Mouse (Mus musculus) layer of hippocampus, adult 8-10 months (tissue): ENCODE results near the gene Mpeg1. TPM values are rescaled to one million over a fixed set of nuclear protein-coding genes. Genes with fewer than 3 reads are reported as not detected.

Experiments
- DNase-seq, 2 experiments: peaks; one replicate each; pipeline ENCODE4 v3.0.0; 2022; ENCODE audit warnings: low spot score in 2 of 2
- total RNA-seq, 4 experiments: library from RNA; stranded (reverse); gene quantifications; 2 replicates each; pipeline ENCODE4 v1.2.4; 2022

Gene Mpeg1
- 100 to 1,000 TPM in 2 of 4 experiments, 1 to 10 TPM in 2; 7.5 to 158 (median 61.7) TPM for total RNA-seq

- no peak for DNase-seq
Measured at GRCm38 (mm10) chr19:12460282-12461249, at the start of gene Mpeg1. Gene Mpeg1, plus strand, starts transcription at chr19:12460779.

DNA sequence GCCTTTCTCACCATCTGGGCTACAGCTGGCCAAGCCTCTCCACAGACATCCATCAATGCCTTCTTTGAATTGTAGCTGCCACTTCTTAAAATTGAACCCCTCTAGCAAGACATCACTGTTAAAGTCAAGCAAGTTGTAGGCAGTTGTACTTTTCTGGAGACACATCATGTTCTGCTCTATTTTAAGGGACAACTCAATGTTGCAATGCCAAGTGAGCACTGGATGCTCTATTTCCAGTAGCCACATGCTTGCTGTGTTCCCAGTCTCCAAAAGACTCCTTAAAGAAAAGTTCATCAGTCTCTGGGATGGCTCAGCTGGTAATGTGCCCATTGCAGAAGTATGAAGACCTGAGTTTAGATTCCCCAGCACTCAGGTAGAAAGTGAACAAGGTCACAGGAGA, 46.8 kb upstream of the Mpeg1 start:
- DNase-seq, result no peak

DNA sequence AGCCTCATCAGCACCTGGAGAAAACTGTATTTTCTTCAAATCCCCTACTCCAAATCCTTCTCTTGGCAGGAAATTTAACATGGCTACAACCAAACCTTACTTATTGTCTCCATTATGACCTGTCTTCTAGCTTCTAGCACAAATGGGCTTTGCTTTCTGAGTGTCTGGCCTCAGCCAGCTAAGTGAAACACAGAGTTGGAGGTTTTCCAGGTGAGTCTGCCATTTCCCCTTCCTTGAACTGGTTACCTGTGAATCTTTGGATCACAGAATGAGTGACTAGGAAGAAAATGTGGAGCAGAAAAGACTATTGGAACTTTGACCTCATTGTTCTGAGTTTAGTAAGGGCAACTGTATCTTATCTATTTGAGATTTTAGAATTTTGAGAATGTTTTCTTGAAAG, 43.2 kb upstream of the Mpeg1 start, which contains the start of gene Olfr1441:
Olfr1441 (plus strand) TSS at position 73 of the 400 bp plus-strand sequence.
- no peak for DNase-seq

DNA sequence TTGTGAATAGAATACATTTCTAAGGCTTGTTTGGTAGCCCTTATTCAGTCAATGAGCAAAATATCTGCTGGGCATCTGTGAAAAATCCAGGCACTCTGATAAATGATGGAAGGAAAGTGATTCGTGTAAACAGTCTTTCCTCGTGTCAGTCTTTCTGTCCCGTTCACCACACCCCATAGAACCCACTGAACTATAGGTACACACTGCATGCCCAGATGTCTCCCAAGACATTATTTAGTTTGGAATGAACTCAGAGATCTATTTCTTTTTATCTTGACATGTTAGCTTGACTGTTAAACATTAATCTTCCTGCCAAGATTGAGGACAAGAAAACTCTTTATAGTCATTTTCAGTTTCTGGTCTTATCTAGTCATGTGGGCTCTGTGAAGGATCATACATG, 42.3 kb upstream of the Mpeg1 start:
- no peak for DNase-seq

DNA sequence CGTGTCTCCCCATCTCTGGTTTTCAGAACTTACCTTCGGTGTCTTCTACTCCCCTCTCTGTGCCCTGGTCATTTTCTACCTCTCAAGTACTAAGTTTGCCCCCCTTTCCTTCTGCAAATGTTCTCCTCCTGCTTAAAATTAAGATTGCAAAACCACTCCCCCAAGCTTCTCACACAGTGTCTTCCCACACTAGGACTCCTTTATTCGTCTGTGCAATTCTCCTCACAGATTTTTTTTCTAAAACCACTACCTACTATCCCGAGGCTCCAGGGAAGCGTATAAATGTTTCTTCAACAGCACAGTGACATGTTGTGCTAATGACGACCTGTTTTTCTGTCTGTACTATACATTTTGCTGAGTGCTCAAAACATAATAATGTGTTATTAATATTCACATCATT, 40.0 kb upstream of the Mpeg1 start:
- no peak for DNase-seq

- no peak for DNase-seq
Measured at GRCm38 (mm10) chr19:12421680-12422079, 38.9 kb upstream of the Mpeg1 start.

- DNase-seq, result no peak
Measured at GRCm38 (mm10) chr19:12427101-12427500, 33.5 kb upstream of the Mpeg1 start.

GRCm38 (mm10) chr19:12427605-12428004, 33.0 kb upstream of the Mpeg1 start, which contains the start of gene Pfpl:
Gene Pfpl, plus strand, starts transcription at chr19:12427905.
- DNase-seq, result no peak

DNA sequence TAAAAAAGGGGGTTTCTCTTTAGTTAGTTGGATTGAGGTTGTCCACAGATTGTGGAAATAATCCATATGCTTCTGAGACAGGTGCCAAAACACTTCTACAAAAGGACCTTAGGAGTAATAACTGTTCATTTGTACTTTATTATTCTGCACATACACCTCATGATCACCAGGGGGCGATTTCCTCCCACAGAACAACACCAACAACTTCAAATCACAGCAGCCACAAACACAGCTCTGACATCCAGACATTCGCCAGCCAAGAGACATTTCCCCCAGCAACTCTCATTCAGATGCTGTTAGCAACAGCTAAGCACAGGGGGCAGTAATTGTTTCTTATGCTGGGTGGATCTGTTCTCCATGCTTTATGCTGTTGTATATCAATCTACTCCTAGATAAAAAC, 27.5 kb upstream of the Mpeg1 start:
- DNase-seq, result peak in 1 of 2 experiments; percentile 23

DNA sequence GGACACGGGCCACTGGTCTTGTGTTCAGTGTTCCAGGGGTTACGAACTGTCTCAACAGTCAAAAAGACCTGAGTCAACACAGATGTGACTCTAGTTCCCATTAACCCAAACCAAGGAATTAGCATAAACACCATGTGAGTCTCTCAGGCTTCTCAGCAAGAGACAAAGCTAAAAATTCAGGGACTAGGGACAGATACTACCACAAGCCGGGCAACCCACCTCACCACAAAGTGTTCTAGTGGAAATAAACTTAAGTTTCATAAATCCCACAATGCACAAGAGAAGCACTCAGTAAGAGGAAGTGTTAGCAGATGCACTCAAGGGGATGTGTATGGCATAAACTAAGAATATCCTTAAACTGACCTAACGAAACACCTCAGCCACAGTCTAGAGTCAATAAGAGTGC, 25.6 kb upstream of the Mpeg1 start:
- DNase-seq, result no peak

GRCm38 (mm10) chr19:12435750-12436524, 24.6 kb upstream of the Mpeg1 start:
- DNase-seq, result no peak

DNA sequence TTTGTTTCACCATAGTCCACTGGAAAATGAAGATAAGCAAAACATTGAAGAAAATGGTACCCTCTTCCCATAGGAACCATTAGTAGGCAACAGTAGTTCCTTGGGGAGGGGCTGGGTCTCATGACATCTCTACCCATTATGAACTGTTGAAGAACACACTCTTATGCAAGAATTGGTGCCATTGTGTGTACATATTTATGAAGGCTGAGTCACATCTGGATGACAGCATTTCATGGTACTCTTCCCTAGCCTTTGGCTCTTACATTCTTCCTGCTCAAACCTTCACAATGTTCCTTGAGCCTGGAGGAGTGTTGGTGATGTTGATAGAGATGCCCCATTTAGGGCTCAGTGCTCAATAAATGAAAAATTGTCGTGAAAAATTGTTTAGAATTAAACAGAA, 21.0 kb upstream of the Mpeg1 start:
- DNase-seq, result no peak

GRCm38 (mm10) chr19:12440103-12440725, 20.4 kb upstream of the Mpeg1 start:
- DNase-seq, result no peak

DNA sequence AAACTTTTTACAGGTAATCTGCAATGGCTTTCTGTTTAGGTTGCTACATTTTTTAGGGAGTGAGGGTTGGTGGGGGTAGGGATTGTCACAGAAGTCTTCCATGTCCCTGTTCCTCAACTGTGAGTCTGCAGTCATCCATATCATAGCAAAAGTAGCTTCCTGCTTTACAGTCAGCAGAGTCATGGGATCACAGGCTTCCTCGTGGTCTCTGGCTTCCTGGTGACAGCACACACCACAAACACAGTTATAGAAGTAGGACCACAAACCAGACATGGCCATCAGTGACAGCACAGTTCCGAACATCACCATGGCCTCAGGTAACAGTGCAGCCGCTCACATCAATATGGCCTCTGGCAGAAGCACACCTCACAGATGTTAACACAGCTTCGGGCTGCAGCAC, 18.0 kb upstream of the Mpeg1 start:
- no peak for DNase-seq

DNA sequence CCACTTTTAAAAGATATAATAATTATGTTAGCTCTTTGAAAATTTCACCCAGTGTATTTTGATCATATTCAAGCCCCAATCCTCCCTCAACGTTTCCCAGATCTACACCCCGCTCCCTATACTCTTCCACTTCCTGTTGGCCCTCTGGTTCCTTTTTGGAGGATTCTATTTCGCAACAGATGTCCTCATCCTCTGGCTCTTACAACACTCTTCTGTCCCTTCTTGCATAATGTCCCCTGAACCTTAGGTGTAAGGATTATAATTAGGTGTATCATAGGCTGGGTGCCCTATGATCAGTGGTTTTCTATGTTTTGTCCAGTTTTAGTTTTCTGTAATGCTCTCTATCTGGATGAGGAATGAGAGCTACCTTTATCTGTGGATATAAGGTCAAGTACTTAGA, 15.6 kb upstream of the Mpeg1 start:
- no peak for DNase-seq

DNA sequence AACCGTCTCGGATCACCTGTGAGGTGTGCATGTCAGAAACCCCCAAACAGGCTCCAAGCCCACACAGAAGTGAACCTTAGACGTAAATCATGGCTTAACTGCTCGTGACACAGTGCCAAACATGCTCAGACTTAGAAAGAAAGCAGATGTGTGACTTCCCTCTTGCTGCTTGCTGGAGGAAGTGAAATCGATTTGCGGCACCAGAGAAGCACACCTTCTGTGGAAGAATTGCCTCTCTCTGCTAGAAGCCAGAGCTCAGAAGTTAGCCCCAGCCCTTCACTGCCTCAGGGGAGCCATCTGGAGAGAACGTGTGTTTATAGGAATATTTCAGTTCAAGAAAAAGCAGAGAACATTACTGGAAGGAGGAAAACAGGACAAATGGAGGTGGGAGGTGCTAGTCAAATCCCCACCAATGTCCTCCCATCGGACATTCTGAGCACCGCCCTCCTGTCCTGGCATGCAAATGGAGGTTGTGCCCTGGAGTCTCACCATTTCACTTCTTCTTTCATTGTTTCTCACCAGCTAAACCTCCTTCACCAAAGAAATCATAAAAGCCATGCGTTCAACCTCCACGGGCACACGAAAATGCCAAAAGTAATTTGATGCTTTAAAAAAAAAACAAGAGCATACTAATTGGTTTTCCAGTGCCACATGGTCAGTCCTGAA, 3.0 kb upstream of the Mpeg1 start:
- DNase-seq, result no peak

GRCm38 (mm10) chr19:12459516-12459915, 1.1 kb upstream of the Mpeg1 start:
- no peak for DNase-seq

GRCm38 (mm10) chr19:12462851-12463721, 2.5 kb downstream of the Mpeg1 start:
- DNase-seq, result no peak

GRCm38 (mm10) chr19:12463722-12464035, 3.1 kb downstream of the Mpeg1 start:
- DNase-seq, result no peak

GRCm38 (mm10) chr19:12464127-12464526, 3.5 kb downstream of the Mpeg1 start:
- DNase-seq, result no peak
